Mouse (Mus musculus) R1 (cell line): ENCODE data around the gene Pde1a.

ENCODE experiments used
- DNase-seq: peaks from one replicate; pipeline ENCODE4 v3.0.0-alpha.2; 2018; ENCODE audit warnings: low read depth, low spot score

Pde1a gene

DNA sequence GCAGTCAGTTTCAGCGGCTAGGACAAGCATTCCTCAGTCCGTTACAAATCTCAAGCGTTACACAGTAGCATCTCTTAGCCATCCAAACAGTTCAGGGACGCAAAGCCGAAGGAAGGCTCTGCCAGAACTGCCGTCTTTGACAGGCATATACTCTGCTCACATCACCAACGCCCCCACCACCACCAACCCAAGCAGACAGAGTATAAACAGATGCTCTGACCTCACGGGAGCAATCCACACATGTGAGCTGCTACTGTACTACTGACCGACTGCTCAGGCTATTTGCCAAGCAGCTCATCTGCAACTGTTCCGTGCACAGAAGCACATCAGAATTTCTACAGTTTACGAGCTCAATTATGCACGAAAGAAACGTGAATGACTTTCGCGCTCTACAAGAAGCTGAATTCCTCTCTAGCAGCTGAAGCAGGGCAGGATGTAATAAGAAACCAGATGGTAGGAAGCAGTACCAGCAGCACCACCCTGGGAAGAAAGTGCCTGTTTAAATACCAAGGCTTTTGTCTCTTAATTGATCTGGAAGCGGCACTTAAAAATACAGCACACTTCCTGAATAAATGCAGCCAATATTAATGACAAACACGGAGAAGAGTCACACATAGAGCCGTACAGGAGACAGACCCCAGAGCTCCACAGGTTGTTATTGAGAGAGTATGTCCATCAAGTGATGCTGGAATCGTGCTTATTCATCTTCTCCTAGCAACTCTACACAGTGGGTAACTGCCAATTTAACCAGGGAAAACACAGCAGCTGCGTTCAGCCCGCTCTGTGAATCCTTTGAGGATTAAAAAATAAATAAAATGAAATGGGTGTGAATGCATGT is at the start of gene Pde1a:
Gene Pde1a (minus strand): TSS at position 598 of the 838 bp plus-strand sequence.
- peak; percentile 21 for DNase-seq

DNA sequence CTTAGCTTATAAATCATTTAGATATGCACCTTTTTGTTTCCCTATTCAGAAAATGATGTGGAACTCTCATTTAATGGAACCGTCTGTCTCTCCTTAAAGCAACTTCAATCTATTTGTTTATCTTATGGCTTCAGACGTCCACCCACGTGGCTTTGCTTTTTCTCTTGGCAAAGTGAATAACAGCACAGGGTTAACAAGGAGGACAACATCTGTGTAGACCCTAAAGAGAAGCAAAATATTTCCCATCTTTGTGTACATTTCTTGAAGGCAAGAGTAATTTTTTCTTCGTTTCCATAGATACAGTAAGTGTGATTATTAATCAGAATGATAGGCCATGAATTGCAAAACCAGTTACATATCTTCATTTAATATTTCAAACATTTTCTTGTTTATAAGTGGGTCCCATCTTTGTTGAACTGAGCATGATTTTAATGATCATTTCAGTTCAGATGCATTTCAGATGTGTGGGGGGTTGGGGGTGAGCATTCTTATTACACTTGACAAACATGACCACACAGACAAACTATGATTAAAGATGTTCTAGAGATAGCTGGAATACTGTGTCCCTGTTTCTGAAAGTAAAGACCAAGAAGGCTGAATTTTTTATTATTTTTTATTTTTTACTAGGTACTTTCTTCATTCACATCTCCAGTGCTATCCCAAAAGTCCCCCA is 49.5 kb upstream of the Pde1a start:
- DNase-seq: no peak

DNA sequence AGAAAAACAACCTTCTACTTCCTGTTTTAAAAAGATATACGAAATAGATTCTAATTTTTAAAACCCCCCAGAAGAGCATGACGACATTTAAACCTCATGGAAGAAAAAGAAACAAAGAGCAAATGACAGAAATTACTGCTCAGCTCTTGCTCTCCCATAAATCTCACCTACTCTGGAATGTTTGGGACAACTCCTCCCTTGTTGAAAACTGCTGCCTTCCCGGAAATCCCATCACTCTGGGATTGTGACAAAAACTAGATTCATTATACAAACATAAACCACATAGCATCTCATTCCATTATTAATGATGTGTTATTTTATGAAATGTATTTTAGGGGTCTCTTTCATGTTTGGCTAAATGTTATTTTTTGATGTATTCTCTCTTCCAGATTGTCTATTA is 48.9 kb upstream of the Pde1a start:
- no peak for DNase-seq

- DNase-seq: no peak
Measured at GRCm38 (mm10) chr2:80168103-80168502, 38.8 kb upstream of the Pde1a start.

DNA sequence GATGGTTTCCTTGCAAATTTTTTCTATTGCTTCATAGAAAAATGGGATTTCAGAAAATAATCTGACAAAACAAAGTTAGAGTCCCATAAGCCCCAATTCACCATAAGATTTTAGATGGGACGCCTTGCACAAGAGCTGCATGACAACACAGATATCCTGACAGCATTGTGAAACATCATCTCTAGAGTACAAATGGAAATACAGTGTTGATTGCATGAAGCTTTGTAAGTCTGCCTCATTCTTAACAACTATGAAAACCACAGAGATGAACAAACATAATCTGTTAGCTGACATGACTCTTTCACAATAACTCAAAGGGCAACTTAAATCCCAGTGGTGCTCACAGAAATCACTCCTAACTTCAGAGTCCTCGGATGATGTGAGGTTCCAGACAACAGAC is 29.5 kb upstream of the Pde1a start:
- DNase-seq: no peak

DNA sequence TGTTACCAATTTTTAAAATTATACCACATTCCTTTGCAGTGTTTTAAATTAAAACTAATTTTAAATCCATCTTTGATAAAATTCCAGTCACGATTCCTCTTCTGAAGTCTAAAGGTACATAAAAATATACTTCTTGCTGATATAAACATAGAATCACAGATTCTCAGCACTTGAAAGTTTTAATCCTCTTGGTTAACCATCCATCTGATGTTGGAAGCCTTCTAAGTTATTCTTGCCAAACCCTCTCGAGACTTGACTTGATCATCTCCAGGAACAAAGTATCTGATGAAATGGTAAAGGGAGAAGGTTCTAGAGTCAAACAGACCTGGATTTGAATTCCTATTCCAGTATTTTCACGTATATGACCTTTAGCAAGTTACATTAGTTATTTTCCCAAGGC is 28.9 kb upstream of the Pde1a start:
- no peak for DNase-seq

DNA sequence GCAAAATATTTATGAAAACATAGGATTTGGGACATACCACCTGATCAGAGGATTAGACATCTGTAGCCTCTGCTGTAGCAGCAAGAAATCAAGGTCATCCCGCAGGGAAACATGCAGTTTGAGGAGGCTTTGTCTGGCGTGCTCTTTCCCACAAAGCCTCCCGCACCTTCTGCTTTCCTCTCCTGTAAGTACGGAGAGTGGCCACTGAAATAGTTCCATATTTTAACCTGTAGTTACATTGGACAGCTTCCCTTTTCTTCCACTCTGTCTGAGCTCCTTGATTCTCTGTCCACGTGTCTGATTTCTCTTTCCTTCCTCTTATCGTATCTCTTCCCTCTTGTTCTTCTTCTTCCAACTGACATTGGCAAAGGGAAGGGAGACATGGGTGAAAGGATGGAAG is 20.8 kb upstream of the Pde1a start:
- DNase-seq: no peak

- no peak for DNase-seq
Measured at GRCm38 (mm10) chr2:80149332-80149731, 20.1 kb upstream of the Pde1a start.

- no peak for DNase-seq
Measured at GRCm38 (mm10) chr2:80135076-80135475, 5.8 kb upstream of the Pde1a start.

GRCm38 (mm10) chr2:80132677-80133076 is 3.4 kb upstream of the Pde1a start:
- no peak for DNase-seq

- peak; percentile 94 for DNase-seq
Measured at GRCm38 (mm10) chr2:80126663-80127062, 2.6 kb downstream of the Pde1a start.

DNA sequence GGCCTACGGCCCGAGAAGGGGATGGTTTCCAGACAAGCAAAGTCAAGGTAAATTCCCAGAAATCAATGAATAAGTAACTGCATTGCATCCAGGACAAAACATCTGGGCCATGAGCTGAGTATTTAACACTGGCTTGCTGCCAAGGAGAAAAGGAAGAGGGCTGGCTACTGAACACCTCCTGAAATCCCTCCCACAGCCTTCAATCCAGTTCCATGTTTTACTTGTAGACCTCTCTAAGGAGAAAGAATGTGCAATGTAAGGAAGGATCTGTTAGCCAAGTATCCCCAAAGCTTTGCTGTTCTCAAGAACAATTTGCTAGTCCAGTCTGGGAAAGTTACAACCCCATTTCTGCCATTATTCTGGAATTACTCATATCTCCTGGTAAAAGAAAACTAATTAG is 42.4 kb downstream of the Pde1a start:
- DNase-seq: peak; percentile 21

- no peak for DNase-seq
Measured at GRCm38 (mm10) chr2:80080090-80080821, 49.0 kb downstream of the Pde1a start.

GRCm38 (mm10) chr2:80079618-80080017 is 49.6 kb downstream of the Pde1a start:
- no peak for DNase-seq

DNA sequence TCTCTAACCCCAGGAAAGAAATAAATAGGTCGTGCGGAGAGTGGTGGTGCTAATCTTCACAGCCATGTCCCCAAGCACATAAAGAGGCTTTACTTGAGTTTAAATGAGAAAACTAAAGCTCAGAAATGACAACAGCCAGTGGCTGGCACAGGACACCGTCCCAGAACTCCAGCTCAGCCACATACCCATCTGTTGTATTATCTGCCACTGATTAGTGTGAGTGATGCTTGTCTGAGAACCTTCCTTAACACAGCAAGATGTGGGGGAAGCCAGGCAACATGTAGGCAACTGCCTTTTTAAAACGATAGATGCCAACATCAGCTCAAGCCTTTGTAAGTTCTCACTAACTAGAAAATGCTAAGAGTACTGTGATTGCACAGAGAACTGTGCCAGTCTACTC is 52.9 kb downstream of the Pde1a start:
- no peak for DNase-seq

DNA sequence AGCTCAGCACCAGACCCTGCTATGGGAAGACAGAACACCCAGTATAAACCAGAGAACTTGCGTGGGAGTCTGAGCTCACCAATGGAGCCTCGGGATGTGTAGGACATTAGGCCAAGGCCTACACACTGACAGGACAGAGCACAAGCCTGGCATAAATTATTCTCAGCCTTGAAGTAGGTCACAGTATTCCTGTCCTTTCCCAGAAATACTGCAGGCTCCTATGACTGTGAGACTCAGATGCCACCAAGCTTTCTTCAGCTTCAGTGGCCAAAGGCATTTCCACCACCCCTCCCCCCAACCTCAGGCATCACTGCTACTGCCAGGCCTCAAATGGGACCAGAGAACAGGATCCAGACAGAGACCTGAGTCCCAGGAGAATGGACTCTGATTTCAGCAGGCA is 54.7 kb downstream of the Pde1a start:
- no peak for DNase-seq

- DNase-seq: no peak
Measured at GRCm38 (mm10) chr2:80074046-80074445, 55.2 kb downstream of the Pde1a start.

DNA sequence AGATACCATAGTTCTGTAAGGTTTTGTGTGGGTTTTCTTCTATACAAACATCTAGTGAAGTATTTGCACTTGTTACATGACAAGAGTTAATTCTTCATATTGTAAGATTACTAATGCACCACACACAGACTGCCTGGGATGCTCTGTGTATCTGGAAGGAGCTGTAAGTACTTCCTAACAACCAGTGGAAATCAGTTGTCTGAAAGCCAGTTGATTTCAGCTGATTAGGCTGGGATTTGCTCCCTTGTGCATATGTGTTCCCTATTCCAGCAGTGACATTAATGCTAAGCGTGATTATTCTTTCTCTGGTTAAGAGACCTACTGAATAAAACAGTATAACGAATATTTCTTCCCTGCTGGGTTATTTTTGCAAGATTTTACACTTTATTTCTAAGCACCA is 55.8 kb downstream of the Pde1a start:
- no peak for DNase-seq

- DNase-seq: no peak
Measured at GRCm38 (mm10) chr2:80069745-80070144, 59.5 kb downstream of the Pde1a start.

- DNase-seq: no peak
Measured at GRCm38 (mm10) chr2:80066449-80066848, 62.8 kb downstream of the Pde1a start.

DNA sequence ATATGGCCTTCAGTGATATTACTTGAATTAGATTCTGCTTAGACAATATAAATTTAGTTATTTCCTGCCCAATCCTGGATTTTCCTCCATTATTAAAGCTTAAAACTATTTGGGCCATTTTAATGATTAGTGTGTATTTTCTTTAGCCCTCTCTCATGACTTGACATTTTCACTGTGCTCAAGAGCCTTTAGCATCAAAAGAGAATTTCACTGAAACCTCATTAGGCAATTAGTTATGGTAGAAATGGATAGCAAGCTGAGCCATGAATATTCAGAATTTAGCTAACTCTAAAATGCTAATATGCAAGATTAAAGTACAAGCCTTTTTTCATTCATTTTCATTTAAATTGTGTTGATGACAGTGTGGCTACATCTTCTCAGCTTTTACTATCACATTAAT is 73.2 kb downstream of the Pde1a start:
- DNase-seq: no peak

DNA sequence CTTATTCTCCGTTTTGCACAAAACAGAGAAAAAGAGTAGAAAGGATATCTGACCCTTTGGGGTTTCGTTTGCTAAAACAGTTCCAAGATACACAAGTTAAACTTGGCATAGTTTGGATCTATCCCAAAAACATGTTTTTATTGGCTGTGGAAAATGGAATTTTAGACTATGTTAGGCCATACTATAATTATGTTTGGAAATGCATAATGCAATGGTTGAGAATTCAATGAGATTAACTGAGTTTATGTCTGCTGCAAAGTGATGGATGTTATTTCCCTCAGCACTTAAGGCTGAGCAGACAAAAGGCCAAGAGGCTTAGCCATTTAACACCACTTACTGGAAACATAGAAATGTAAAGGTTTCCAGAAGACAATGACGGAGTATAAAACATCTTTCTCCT is 75.2 kb downstream of the Pde1a start:
- DNase-seq: no peak
